Mouse (Mus musculus): ENCODE results near the gene Hltf. TPM values are rescaled to one million over a fixed set of nuclear protein-coding genes. Genes with fewer than 3 reads are reported as not detected.
"Not testable (repeated sequence)": the region's sequence is repeated elsewhere in the genome, so short reads cannot be mapped to it uniquely, and the experiment has no call there.

The Hltf gene
- 10 to 100 TPM; 64.8 to 79.8 TPM for polyA plus RNA-seq (2017; shearing (Covaris generic))

GRCm38 (mm10) chr3:20057306-20058196 lies at the start of gene Hltf:
Hltf (plus strand) TSS chr3:20057811.
- ATAC-seq, result peak; percentile 100

GRCm38 (mm10) chr3:20010464-20010863 lies 47.1 kb upstream of the Hltf start:
- no peak for ATAC-seq

- ATAC-seq, result not testable (repeated sequence)
Measured at GRCm38 (mm10) chr3:20010905-20011304, 46.7 kb upstream of the Hltf start.

GRCm38 (mm10) chr3:20014454-20014853 lies 43.2 kb upstream of the Hltf start:
- no peak for ATAC-seq

- no peak for ATAC-seq
Measured at GRCm38 (mm10) chr3:20018076-20018475, 39.5 kb upstream of the Hltf start.

- ATAC-seq, result no peak
Measured at GRCm38 (mm10) chr3:20023832-20024231, 33.8 kb upstream of the Hltf start.

- no peak for ATAC-seq
Measured at GRCm38 (mm10) chr3:20026481-20026880, 31.1 kb upstream of the Hltf start.

- ATAC-seq, result no peak
Measured at GRCm38 (mm10) chr3:20026996-20027689, 30.5 kb upstream of the Hltf start.

GRCm38 (mm10) chr3:20027788-20028187 lies 29.8 kb upstream of the Hltf start:
- ATAC-seq, result no peak

GRCm38 (mm10) chr3:20028640-20029039 lies 29.0 kb upstream of the Hltf start:
- ATAC-seq, result no peak

- no peak for ATAC-seq
Measured at GRCm38 (mm10) chr3:20030807-20031206, 26.8 kb upstream of the Hltf start.

- ATAC-seq, result no peak
Measured at GRCm38 (mm10) chr3:20033761-20034718, 23.6 kb upstream of the Hltf start.

- peak; percentile 96 for ATAC-seq
Measured at GRCm38 (mm10) chr3:20034719-20035404, 22.7 kb upstream of the Hltf start, which contains the start of gene Hps3. Hps3 (minus strand) TSS chr3:20035315.

- no peak for ATAC-seq
Measured at GRCm38 (mm10) chr3:20036069-20036468, 21.5 kb upstream of the Hltf start.

- not testable (repeated sequence) for ATAC-seq
Measured at GRCm38 (mm10) chr3:20041461-20041860, 16.1 kb upstream of the Hltf start.

GRCm38 (mm10) chr3:20044736-20045135 lies 12.9 kb upstream of the Hltf start:
- not testable (repeated sequence) for ATAC-seq

- ATAC-seq, result no peak
Measured at GRCm38 (mm10) chr3:20058197-20058541, 558 bp downstream of the Hltf start.

GRCm38 (mm10) chr3:20076145-20077053 lies 18.8 kb downstream of the Hltf start:
- ATAC-seq, result no peak

- no peak for ATAC-seq
Measured at GRCm38 (mm10) chr3:20082161-20082560, 24.6 kb downstream of the Hltf start.

- no peak for ATAC-seq
Measured at GRCm38 (mm10) chr3:20103830-20104229, 46.2 kb downstream of the Hltf start.

GRCm38 (mm10) chr3:20104318-20104717 lies 46.7 kb downstream of the Hltf start:
- peak; percentile 50 for ATAC-seq

All from activated CD4-positive, CD25-positive, alpha-beta regulatory T cell, adult 4 months (primary cell).